Mouse (Mus musculus): Measurements from ENCODE around the gene Pfkfb3. TPM values are rescaled to one million over a fixed set of nuclear protein-coding genes. Genes with fewer than 3 reads are reported as not detected.

Gene Pfkfb3
- total RNA-seq (2015; ENCODE audit: low replicate concordance): 8.0 and 14.1 TPM in 2 replicates
- 1.1 and 3.2 TPM in 2 replicates for total RNA-seq (2017; ENCODE audit: low replicate concordance)

DNA sequence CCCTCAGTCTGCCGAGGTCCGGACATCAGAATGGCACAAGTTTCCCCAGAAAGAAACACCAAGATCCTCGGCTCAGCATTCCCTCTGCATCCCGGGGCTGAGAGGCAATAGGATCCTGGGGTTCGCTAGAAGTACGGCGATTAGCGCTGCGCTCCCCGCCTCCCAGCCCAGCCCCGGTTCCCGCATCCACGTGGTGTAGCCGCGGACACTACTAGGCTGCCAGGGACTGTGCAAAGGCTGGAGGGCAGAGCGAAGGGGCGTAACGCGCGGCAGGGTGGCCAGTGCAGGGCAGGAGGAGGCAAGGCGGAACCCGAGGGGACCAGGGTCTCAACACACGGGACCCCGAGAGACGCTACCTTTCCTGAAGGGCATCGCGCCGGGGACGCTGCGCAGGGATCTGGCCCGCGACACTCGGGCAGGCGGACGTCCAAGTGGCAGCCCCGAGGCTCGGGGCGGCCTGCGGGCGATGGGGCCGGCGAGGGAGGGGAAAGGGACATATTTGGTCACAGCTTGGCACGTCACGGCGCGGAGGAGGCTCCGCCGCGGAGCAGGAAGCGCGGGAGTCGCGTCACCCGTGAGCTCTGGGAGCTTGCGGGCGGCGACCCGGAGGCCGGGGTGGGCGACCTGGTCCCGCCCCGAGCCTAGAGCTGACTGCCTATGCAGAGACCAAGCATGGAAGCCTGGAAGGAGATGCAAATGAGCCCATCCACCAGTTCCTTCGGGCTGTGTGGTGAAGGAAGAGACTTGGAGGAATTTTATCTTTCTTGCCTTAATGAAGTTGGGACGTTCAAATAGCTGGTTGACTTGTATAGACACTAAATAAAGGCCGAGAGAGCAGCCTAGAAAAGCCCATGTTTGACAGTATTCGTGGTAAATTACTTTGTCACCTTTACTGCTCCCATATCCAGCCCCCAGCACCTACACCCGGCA, at the start of gene Pfkfb3:
TSS of gene Pfkfb3 (minus strand) at position 607 of the 930 bp plus-strand sequence.
- ATAC-seq (replicated peaks; ENCODE audit: low FRiP score, poor library complexity, severe bottlenecking): 0 out of 2 replicates have a peak, but pooled peaks have one; percentile 19

DNA sequence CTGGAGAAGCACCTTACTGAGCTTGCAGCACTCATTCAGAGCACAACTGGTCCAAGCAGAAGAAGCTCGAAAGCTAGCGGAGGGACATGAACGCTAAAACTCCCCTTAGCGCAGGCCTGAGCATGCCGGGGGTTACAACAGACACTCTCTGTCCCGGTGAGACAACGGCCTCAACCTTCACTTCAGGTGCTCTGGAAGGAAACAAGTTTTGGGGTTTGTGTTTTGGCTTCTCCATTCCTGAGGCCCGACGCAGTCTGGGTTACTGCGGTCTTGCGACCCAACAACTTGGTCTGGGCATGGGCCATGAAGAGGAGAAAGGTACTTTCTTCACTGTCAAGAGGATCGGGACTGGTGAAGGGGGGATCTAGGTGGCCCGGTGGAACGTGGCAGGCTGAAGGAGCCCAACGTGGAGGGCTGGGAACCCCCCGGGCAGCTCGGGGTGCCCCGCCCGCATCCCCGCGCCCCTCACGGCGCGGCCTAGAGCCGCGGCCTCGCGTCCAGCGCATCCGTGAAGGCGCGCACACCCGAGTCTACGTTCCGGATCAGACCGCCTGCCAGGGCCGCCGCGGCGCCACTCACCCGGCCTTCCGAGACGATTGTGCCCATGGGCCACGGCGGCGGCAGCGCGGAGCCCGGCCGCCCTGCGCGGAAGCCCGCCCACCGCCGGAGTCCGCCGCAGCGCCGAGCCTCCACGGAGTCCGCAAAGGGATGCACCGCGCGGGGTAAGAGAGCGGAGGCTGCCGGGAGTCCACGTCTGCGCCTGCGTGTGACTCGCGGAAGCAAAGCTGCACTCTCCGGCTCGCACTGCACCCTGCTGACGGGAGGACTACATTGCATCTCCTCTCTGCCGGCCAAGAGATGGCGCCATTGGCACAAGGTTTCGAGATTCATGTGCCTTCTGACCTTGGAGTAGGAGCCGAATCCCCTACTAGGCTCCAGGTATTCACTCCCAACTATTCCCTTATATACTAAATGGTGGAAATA, 48.9 kb upstream of the Pfkfb3 start:
- peak; percentile 100 for ATAC-seq (replicated peaks; ENCODE audit: low FRiP score, poor library complexity, severe bottlenecking)

DNA sequence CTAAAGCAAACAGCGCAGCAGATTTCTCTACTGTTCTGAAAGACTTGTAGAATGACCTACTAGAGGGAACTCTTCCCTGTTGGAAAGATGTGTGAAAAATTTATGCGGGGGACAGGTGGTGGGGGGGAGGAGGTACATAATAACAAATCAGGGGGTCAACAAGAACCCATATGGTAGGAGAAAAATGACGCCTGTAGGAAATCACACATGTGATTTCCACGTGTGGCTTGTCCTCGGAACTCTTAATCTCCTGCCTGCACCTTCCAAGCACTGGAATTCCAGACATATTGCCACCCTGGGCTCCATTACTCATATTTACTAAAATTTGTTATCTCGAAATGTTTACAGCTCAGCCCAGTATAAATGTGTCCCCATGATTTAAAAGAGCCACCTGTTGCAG, 47.9 kb upstream of the Pfkfb3 start:
- ATAC-seq (replicated peaks; ENCODE audit: low FRiP score, poor library complexity, severe bottlenecking): no peak

DNA sequence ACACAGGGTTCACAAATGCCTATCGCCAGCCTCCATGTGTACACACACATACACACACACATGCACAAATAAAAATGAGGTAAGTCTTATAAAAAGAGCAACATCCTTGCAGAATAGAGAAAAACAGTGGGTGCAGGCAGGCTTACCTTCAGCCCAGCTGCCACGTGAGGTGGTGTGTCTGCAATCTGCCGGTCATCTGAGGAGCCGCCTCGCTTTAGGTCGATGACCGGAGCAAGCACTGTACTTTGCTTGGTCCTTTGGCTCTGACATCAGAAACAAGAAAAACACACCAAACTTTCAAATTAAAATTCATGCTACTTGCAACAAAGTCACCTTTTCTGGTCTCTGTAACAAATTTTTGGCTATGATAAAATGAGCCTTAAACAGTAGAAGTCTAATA, 44.0 kb upstream of the Pfkfb3 start:
- ATAC-seq (replicated peaks; ENCODE audit: low FRiP score, poor library complexity, severe bottlenecking): no peak

DNA sequence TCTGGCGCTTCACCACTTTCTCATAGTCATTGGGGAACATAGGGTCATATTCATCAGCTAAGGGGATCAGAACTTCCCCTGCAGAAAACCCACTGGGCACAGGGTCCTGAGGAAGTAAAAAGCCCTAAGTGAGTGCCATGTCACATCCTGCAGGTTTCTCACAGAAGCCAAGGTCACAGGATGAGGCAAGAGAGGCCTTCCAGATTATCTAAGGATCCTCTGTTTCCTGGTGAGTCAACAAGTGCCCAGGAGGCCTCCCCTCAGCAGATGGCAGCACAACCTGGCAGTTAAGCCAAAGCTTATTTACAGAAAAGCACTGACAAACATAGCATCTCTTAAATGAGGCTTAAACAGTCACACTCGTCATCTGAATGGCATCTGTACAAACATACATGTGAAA, 42.8 kb upstream of the Pfkfb3 start:
- ATAC-seq (replicated peaks; ENCODE audit: low FRiP score, poor library complexity, severe bottlenecking): no peak

- no peak for ATAC-seq (replicated peaks; ENCODE audit: low FRiP score, poor library complexity, severe bottlenecking)
Observed at GRCm38 (mm10) chr2:11587996-11588395, 34.1 kb upstream of the Pfkfb3 start.

DNA sequence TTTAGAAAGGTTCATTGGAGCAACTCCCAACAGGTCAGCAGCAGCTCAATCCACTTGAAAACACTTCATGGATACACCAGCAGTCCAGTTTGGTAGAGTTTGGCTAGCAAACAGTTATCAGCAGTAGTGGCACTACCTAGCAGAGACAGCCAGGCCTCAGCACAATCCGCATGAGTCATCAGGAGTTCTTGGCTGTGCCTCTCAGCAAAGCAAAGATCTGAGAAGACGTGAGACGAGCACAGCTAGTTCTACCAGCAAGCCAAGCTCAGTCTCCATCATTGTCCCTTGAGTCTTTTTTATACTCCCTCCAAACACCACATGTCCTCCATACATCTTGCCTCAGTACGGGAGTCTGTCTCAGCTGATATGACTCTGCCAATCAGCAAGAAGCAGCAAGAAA, 25.5 kb upstream of the Pfkfb3 start:
- ATAC-seq (replicated peaks; ENCODE audit: low FRiP score, poor library complexity, severe bottlenecking): no peak

DNA sequence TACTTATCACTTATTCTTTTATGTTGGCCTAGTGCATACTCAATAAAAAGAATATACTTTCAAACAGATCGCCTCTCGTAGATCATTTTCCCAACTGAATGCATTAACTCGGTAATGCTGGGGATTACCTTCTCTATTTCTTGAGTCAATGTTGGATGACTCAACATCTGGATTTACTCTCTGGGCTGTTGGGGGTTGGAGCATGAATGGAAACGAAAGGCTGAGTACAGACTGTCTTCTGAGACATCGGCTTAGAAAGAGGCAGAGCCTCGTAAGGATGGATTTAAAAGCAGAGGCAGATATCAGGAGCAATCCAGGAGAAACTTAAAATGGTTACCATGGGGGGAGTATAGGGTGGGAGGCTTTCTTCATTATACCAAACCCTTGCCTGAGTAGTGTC, 24.3 kb upstream of the Pfkfb3 start:
- no peak for ATAC-seq (replicated peaks; ENCODE audit: low FRiP score, poor library complexity, severe bottlenecking)

- ATAC-seq (replicated peaks; ENCODE audit: low FRiP score, poor library complexity, severe bottlenecking): no peak
Observed at GRCm38 (mm10) chr2:11573684-11574083, 19.8 kb upstream of the Pfkfb3 start.

GRCm38 (mm10) chr2:11571004-11571535, 17.2 kb upstream of the Pfkfb3 start:
- no peak for ATAC-seq (replicated peaks; ENCODE audit: low FRiP score, poor library complexity, severe bottlenecking)

DNA sequence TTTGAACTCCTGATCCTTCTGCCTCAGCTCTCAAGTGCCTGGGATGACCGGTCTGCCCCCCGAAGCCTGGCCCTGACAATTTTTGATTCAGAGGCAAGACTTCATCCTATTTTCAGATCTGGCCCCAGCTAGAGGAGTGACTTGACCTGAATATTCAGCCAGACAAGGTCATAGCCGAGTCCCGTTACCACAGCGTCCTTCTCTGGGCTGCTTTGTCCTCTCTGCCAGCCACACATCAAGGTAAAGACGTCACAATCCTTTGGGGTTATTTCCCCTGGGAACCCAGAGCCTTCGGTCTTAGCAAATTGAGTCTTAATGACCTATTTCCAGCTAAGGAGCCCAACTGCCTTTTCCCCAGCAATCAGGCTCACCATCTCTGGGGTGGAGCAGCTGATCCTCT, 14.6 kb upstream of the Pfkfb3 start:
- ATAC-seq (replicated peaks; ENCODE audit: low FRiP score, poor library complexity, severe bottlenecking): no peak

- ATAC-seq (replicated peaks; ENCODE audit: low FRiP score, poor library complexity, severe bottlenecking): no peak
Observed at GRCm38 (mm10) chr2:11567781-11568362, 14.0 kb upstream of the Pfkfb3 start.

DNA sequence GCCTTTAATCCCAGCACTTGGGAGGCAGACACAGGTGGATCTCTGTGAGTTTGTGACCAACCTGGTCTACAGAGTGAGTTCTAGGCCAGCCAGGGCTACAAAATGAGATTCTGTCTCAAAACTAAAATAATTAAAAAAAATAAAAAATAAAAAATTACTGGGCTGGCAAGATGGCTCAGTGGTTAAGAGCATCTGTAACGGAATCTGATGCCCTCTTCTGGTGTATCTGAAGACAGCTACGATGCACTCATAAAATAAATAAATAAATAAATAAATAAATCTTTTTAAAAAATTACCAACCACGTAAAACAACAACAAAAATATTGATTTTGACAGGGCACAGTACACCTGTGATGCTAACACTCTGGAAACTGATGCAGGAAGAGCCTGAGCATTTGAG, 13.0 kb upstream of the Pfkfb3 start:
- ATAC-seq (replicated peaks; ENCODE audit: low FRiP score, poor library complexity, severe bottlenecking): no peak

- ATAC-seq (replicated peaks; ENCODE audit: low FRiP score, poor library complexity, severe bottlenecking): no peak
Observed at GRCm38 (mm10) chr2:11566241-11566640, 12.4 kb upstream of the Pfkfb3 start.

- ATAC-seq (replicated peaks; ENCODE audit: low FRiP score, poor library complexity, severe bottlenecking): no peak
Observed at GRCm38 (mm10) chr2:11564768-11565167, 10.9 kb upstream of the Pfkfb3 start.

DNA sequence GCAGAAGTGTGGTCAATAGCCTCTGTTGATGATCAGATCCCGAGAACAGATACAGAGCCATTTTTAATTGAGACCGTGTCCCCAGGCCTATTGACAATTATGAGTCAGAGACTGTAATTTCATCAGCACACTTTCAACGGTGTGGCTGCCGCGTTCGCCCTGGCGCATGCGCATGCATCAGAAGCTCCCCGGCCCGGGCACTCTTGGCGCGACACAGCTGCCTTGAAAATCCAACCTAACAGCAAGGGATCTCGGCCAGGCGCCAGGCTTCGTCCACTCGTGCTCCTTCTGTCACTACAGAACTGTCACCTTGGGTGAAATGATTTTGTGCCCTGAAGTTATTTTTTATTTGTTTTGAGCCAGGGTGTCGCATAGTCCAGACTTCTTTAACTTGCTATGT, 9.4 kb upstream of the Pfkfb3 start:
- ATAC-seq (replicated peaks; ENCODE audit: low FRiP score, poor library complexity, severe bottlenecking): no peak

GRCm38 (mm10) chr2:11558654-11559053, 4.8 kb upstream of the Pfkfb3 start:
- no peak for ATAC-seq (replicated peaks; ENCODE audit: low FRiP score, poor library complexity, severe bottlenecking)

GRCm38 (mm10) chr2:11557244-11557643, 3.4 kb upstream of the Pfkfb3 start:
- ATAC-seq (replicated peaks; ENCODE audit: low FRiP score, poor library complexity, severe bottlenecking): no peak

GRCm38 (mm10) chr2:11555316-11555715, 1.4 kb upstream of the Pfkfb3 start:
- ATAC-seq (replicated peaks; ENCODE audit: low FRiP score, poor library complexity, severe bottlenecking): no peak

- ATAC-seq (replicated peaks; ENCODE audit: low FRiP score, poor library complexity, severe bottlenecking): no peak
Observed at GRCm38 (mm10) chr2:11552966-11553451, 868 bp downstream of the Pfkfb3 start.

All from erythroid progenitor cell, adult 5-6 weeks (primary cell).